Mouse (Mus musculus) CD4-positive, CD25-positive, alpha-beta regulatory T cell, adult 2 months (primary cell): ENCODE data around the gene Ocrl.

ENCODE experiments used
- DNase-seq: peaks from one replicate; pipeline ENCODE4 v3.0.0-alpha.2; 2012; ENCODE audit warnings: low read depth, low spot score

The Ocrl gene

GRCm38 (mm10) chrX:47912306-47912792, at the start of gene Ocrl:
Ocrl (plus strand) TSS chrX:47912387.
- peak; percentile 79 for DNase-seq

GRCm38 (mm10) chrX:47880052-47880451, 32.1 kb upstream of the Ocrl start:
- no peak for DNase-seq

- no peak for DNase-seq
Observed at GRCm38 (mm10) chrX:47882813-47883212, 29.4 kb upstream of the Ocrl start.

- DNase-seq = no peak
Observed at GRCm38 (mm10) chrX:47887401-47887800, 24.8 kb upstream of the Ocrl start.

GRCm38 (mm10) chrX:47891243-47891906, 20.8 kb upstream of the Ocrl start:
- DNase-seq = no peak

GRCm38 (mm10) chrX:47891907-47892430, 20.2 kb upstream of the Ocrl start:
- DNase-seq = no peak

- DNase-seq = no peak
Observed at GRCm38 (mm10) chrX:47892431-47893024, 19.7 kb upstream of the Ocrl start, which contains the start of gene Smarca1. Smarca1 (minus strand) TSS chrX:47892974.

GRCm38 (mm10) chrX:47912904-47913542, 836 bp downstream of the Ocrl start:
- DNase-seq = peak; percentile 11

- no peak for DNase-seq
Observed at GRCm38 (mm10) chrX:47913543-47913938, 1.4 kb downstream of the Ocrl start.

GRCm38 (mm10) chrX:47916831-47917230, 4.6 kb downstream of the Ocrl start:
- no peak for DNase-seq

GRCm38 (mm10) chrX:47920541-47920940, 8.4 kb downstream of the Ocrl start:
- no peak for DNase-seq

- DNase-seq = no peak
Observed at GRCm38 (mm10) chrX:47927981-47928380, 15.8 kb downstream of the Ocrl start.

GRCm38 (mm10) chrX:47930449-47930848, 18.3 kb downstream of the Ocrl start:
- DNase-seq = no peak

GRCm38 (mm10) chrX:47934352-47934751, 22.2 kb downstream of the Ocrl start:
- DNase-seq = no peak

- DNase-seq = no peak
Observed at GRCm38 (mm10) chrX:47936885-47937284, 24.7 kb downstream of the Ocrl start.

GRCm38 (mm10) chrX:47937740-47938139, 25.6 kb downstream of the Ocrl start:
- no peak for DNase-seq

- no peak for DNase-seq
Observed at GRCm38 (mm10) chrX:47949729-47950128, 37.5 kb downstream of the Ocrl start.

- DNase-seq = no peak
Observed at GRCm38 (mm10) chrX:47962579-47962978, 50.4 kb downstream of the Ocrl start.

- DNase-seq = no peak
Observed at GRCm38 (mm10) chrX:47970371-47970770, 58.2 kb downstream of the Ocrl start.

GRCm38 (mm10) chrX:47970864-47971263, 58.7 kb downstream of the Ocrl start:
- no peak for DNase-seq

- no peak for DNase-seq
Observed at GRCm38 (mm10) chrX:47971366-47972128, 59.4 kb downstream of the Ocrl start.

GRCm38 (mm10) chrX:47976551-47976950, 64.4 kb downstream of the Ocrl start:
- DNase-seq = no peak
